Mouse (Mus musculus) heart, postnatal 36 days (tissue): ENCODE measurements at regions not wholly inside any gene's neighbourhood (a gene's known extent, or its start where the extent isn't known, plus 50 kb on each side); places are given as distances from the start of the nearest gene placed in this dataset.

ENCODE experiments used
- DNase-seq, 2 experiments: peaks; one replicate each; pipeline ENCODE4 v3.0.0; 2021 to 2022
- intact Hi-C: fragments of 180-260 bp; cut with DNase I; formaldehyde crosslinking; loops from one replicate; pipeline ENCODE4 v1.15.1; 2025

DNA sequence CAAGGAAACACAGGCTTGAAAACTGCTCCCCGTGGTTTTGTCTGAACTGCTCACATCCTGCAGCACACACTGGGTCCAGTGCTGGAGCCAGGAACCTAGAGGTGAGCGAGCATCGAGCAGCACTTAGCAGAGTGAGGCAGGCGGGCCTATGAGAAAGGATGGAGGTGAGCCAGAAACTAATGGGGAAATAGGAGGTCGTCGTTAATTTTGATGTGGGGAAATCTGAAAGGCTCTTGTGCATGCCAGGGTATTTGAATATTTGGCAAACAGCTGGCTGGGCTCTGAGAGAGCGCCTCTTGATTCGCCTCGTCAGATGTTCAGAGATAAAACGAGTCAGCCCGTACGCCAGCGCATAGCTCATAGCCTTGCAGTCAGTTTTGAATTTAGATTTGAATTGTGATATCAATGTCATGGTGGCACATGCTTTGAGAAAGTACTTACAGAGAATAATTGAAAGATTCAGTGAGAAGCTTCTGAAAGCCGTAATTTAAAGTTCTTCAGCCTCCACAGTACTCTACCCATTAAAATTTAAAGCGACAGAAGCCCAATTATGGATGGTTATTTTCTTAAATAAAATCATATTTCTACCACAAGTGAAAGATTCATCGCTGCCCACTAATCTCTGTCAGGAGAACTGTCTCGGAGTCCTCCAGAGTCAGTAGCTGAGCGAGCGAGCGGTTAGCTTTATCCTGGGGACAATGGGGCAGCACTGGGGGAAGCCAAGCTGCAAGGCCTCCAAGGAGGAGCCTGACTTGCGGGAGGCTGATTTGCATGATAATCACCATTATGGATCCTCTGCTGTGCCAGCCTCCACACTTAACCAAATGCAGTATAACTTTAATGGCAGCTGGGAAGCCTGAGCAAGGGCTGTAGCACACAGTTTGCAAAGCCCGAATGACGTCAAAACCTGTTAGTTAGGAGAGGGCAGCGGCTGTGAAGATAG lies 227.9 kb upstream of the Nr2f1 start:
- DNase-seq = no peak
- intact Hi-C loops = no loop called here

GRCm38 (mm10) chr13:78426306-78426921 lies 226.9 kb upstream of the Nr2f1 start:
- intact Hi-C loops = no loop called here
- no peak for DNase-seq

GRCm38 (mm10) chr13:78405071-78405470 lies 205.5 kb upstream of the Nr2f1 start:
- intact Hi-C loops = no loop called here
- DNase-seq = no peak

DNA sequence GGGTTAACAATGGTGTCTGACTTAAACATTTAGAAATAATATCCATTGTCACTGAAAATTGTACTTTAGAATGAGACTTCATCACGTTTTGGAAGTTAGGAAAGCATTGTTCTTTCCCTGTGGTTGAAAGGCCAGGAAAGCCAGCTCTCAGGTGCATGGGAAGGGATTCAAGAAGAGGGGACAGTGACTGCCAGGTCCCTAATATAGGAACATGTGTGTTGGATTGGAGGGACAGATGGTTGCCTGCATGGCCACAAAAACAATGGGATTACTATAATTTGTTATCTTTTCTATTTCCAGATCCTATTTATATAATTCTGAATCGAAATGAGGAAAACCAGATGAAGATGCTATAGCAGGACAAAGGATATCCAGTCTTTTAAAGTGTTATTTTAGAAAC lies 184.2 kb upstream of the Nr2f1 start:
- DNase-seq = no peak
- intact Hi-C loops = no loop called here

DNA sequence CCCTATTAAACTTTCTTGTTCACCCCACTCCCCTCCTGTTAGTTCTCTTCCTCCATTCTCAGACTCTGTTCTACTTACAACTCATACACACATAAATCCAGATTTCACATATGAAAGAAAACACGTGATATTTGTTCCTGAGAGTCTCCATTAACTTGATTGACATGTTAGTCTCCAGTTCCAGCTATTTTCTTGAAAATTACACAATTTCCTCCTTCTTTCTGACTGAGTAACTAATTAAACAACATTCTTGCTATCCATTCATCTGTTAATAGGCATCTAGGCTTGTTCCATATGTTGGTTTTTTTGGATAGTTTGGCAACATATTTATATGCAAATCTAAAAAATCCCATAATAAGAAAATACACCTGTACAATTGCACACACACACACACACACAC lies 161.7 kb upstream of the Nr2f1 start:
- DNase-seq = no peak
- intact Hi-C loops = no loop called here

DNA sequence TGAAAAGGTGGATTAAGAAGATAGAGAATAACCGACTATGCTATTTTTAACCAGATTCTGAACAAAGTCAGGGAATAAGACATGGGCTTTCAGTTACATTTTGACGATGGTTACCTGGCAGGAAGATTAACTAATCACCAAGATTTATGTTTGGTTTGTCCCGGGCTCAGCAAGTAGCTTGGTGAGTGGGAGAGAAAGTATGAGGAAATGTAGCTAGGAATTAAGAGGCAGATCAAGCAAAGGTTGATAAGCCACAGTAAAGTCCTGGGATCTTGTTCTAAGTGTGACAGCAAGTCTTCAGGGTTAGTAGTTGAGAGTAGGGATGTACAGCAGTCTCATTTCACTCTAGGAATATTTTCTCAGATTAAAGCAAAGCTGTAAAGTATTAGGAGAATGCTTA lies 149.3 kb upstream of the Nr2f1 start:
- intact Hi-C loops = no loop called here

DNA sequence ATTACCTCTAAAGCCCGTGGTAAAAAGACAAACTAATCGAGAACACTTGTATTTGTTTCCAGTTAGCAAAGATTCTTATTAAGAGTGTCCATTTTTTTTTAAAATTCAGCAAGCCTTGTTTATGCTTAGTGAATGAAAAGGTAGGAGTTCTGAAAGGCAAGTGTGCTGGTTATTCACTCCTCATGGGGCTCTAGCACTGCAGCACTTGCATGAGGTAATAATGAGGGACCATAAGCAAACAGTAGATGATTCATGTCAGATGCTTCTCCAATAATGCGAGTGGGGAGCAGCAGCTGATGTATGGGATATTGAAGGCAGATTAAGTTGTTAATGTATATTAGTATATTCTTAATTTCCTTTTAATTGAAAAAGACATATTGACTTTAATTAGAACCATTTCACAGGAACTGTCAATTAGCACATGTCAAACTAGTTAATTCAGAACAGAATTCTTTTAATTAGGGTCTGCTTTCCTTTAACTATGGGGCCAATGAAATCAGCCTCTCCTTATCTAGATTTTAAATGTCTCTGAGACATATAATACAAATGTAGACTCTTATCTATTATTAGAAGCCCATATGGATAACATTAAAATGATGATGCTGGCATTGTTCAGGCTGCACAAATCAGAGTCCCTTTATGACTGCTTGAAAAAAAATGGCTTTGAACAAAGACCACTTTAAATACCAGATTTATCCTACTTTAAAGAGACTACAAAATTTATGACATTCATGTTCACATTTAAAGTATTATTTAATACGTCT lies 125.1 kb upstream of the Nr2f1 start:
- intact Hi-C loops = no loop called here
- DNase-seq = no peak

More for the DNA sequence above, 149.3 kb upstream of the Nr2f1 start:
- DNase-seq = no peak

DNA sequence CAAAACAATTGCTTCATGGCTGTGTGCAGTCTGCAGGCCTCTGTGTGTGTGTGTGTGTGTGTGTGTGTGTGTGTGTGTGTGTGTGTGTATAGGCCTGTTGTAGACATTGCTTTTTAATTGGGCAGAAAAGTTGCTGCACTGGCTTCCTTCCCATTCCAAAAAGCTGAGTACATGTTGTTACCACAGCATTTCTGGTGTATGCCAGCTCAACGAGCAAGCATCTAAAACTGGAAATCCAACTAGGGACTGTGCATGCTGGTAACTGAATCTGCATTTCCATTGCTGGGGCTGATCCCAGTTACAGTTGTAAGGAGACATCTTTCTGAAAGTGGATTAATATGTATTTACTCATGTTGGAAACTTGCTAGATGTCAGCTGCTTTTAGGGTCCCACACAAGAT lies 123.6 kb upstream of the Nr2f1 start:
- intact Hi-C loops = no loop called here
- no peak for DNase-seq

- intact Hi-C loops = no loop called here
- DNase-seq = no peak
Observed at GRCm38 (mm10) chr13:78318434-78318833, 118.9 kb upstream of the Nr2f1 start.

DNA sequence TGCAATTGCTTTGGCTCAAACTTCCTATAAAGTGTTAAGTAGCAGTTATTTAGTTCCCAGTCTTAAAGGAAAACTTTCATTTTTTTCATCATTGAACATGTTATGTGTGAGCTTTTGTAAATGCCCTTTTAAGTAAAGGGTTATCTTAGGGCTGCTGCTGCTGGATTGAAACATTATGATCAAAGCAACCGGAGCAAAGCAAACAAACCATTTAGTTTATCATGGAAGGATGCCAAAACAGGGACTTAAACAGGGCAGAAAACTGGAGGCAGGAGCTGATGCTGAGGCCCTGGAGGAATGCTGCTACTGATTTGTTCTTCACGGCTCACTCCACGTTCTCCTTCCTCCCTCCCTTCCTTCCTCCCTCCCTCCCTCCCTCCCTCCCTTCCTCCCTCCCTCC lies 111.3 kb upstream of the Nr2f1 start:
- no peak for DNase-seq
- intact Hi-C loops = no loop called here
